In genomic region chr16:72356515-72357357, GRCm38 (mm10) we compare ENCODE assay signal across 9 mouse cellular contexts. TPM values are rescaled to one million over a fixed set of nuclear protein-coding genes. Genes with fewer than 3 reads are reported as not detected.
DNase-seq lines count a peak whose midpoint lies in the region; ATAC-seq and TF ChIP-seq lines count a peak whose summit lies in the region.
"Had no signal": no experiment of that assay in that cellular context is flagged by ENCODE, and none has a peak within 500 bp of the region (broad histone marks: within the 10 kb centered on the region; RNA-seq: fewer than 3 reads in every experiment).

No protein-coding gene starts in this region.

- H3K27me3 ChIP-seq in limb, embryonic 14.5 days (ENCODE audit: control insufficient read depth, insufficient read depth, low read length), result no peaks in the 10 kb centered on the region
- H3K27me3 ChIP-seq in limb, embryonic 10.5 days (ENCODE audit: low read depth, poor library complexity, severe bottlenecking), result no peaks in the 10 kb centered on the region
- H3K27me3 ChIP-seq: neural tube, embryonic 13.5 days had no signal

- H3K4me1 ChIP-seq in limb, embryonic 14.5 days (ENCODE audit: control insufficient read depth, insufficient read depth, low read length), result no peaks in the 10 kb centered on the region
- H3K4me1 ChIP-seq in limb, embryonic 10.5 days, result 0 out of 2 replicates have a peak, but pooled peaks cover 4% of the 10 kb centered on the region

- no peak overlapping the region for H3K27ac ChIP-seq in limb, embryonic 14.5 days (replicated peaks; ENCODE audit: low read depth, low read length)
- H3K27ac ChIP-seq in limb, embryonic 10.5 days, result no peak overlapping the region
- H3K27ac ChIP-seq: neural tube, embryonic 13.5 days had no signal

- intact Hi-C loops in gastrocnemius, postnatal 14 days (cut with DNase I; ENCODE audit: low total_unique reads), result loop anchor here (10.0 kb wide), 2 partner anchors 248 to 628 kb away; no protein-coding TSS in a partner anchor

- DNase-seq in gastrocnemius, adult 18-20 months (ENCODE audit: low spot score), result peak; percentile 4
- no peak for DNase-seq in gastrocnemius, postnatal 14 days
- peak; percentile 70 for DNase-seq in limb, embryonic 14.5 days (ENCODE audit: low spot score)
- no peak for DNase-seq in limb, embryonic 10.5 days (ENCODE audit: low spot score)
- DNase-seq in Muller cell, postnatal 12 days (ENCODE audit: inconsistent ontology term), result peak; percentile 11
- DNase-seq in induced T-regulatory cell, adult 2 months (ENCODE audit: low read depth), result peak; percentile 1
- DNase-seq in B cell, adult 2 months, result no peak
- DNase-seq in testis, postnatal 14 days (ENCODE audit: low spot score), result no peak

- 77% methylated on average over 2 of the region's 2 CpGs for WGBS in limb, embryonic 14.5 days
- 88% methylated on average over 2 of the region's 2 CpGs for WGBS in limb, embryonic 10.5 days

- ATAC-seq in limb, embryonic 14.5 days (ENCODE audit: low FRiP score, low read depth), result no peak

- no peak overlapping the region for H3K4me2 ChIP-seq in limb, embryonic 14.5 days (replicated peaks; ENCODE audit: low read depth, low read length, severe bottlenecking)
- H3K4me2 ChIP-seq: neural tube, embryonic 13.5 days had no signal

- TF ChIP-seq POLR2A in limb, embryonic 14.5 days (IDR thresholded peaks at IDR 0.05; ENCODE audit: borderline replicate concordance, extremely low read depth, insufficient read depth, insufficient read length), result no peak

- no peaks in the 10 kb centered on the region for H3K36me3 ChIP-seq in limb, embryonic 14.5 days (ENCODE audit: control insufficient read depth, insufficient read depth, low read length)
- H3K36me3 ChIP-seq in limb, embryonic 10.5 days, result no peaks in the 10 kb centered on the region
- H3K36me3 ChIP-seq: neural tube, embryonic 13.5 days had no signal

- H3K9me3 ChIP-seq in limb, embryonic 14.5 days (ENCODE audit: control insufficient read depth, low read length), result no peaks in the 10 kb centered on the region
- no peaks in the 10 kb centered on the region for H3K9me3 ChIP-seq in limb, embryonic 10.5 days (replicated peaks)
- H3K9me3 ChIP-seq: neural tube, embryonic 13.5 days had no signal

- H3K9ac ChIP-seq in limb, embryonic 14.5 days (ENCODE audit: low read depth, low read length, severe bottlenecking), result no peak overlapping the region
- H3K9ac ChIP-seq: neural tube, embryonic 13.5 days had no signal

- no peak overlapping the region for H3K4me3 ChIP-seq in limb, embryonic 14.5 days (replicated peaks; ENCODE audit: low read length)
- H3K4me3 ChIP-seq in limb, embryonic 10.5 days, result no peak overlapping the region
- H3K4me3 ChIP-seq: neural tube, embryonic 13.5 days had no signal

RNA-seq across cellular contexts. Expression of gene Robo1, which starts 48.6 kb away (rescaled TPM):
- 1 to 10 TPM in 1 of 2 experiments, under 1 TPM in 1; 0.84 to 1.2 TPM for total RNA-seq in gastrocnemius, adult 18-20 months (2021)
- 1 to 10 TPM; 4.1 to 5.1 TPM for total RNA-seq in gastrocnemius, postnatal 14 days (2021)
- 44.9 and 51.0 TPM in 2 replicates for polyA plus RNA-seq in limb, embryonic 14.5 days (2012; rRNA removed)
- polyA plus RNA-seq in limb, embryonic 14.5 days (2014; fragmentation: Nextera tagmentation; extraction: Ambion mirVana), result 41.2 and 50.3 TPM in 2 replicates
- 28.4 and 42.1 TPM in 2 replicates for polyA plus RNA-seq in limb, embryonic 10.5 days (2016; fragmentation: Nextera tagmentation; extraction: Ambion mirVana)

Comparison
In these comparisons a context has a peak if more than half of its experiments do, and no peak if none do; other contexts are left out.
1. DNase-seq: peak in gastrocnemius, adult 18-20 months (single experiment), limb, embryonic 14.5 days (single experiment), Muller cell, postnatal 12 days (single experiment) and induced T-regulatory cell, adult 2 months (single experiment); none in gastrocnemius, postnatal 14 days (single experiment), limb, embryonic 10.5 days (single experiment), B cell, adult 2 months (0 of 2) and testis, postnatal 14 days (single experiment).